Mouse (Mus musculus) layer of hippocampus, adult 9-10 months (tissue): ENCODE results near the gene Bckdk.
"Not testable (repeated sequence)": the region's sequence is repeated elsewhere in the genome, so short reads cannot be mapped to it uniquely, and the experiment has no call there.

Experiments used
- DNase-seq: peaks from one replicate; pipeline ENCODE4 v3.0.0; 2022; ENCODE audit warnings: low spot score

Bckdk gene

DNA sequence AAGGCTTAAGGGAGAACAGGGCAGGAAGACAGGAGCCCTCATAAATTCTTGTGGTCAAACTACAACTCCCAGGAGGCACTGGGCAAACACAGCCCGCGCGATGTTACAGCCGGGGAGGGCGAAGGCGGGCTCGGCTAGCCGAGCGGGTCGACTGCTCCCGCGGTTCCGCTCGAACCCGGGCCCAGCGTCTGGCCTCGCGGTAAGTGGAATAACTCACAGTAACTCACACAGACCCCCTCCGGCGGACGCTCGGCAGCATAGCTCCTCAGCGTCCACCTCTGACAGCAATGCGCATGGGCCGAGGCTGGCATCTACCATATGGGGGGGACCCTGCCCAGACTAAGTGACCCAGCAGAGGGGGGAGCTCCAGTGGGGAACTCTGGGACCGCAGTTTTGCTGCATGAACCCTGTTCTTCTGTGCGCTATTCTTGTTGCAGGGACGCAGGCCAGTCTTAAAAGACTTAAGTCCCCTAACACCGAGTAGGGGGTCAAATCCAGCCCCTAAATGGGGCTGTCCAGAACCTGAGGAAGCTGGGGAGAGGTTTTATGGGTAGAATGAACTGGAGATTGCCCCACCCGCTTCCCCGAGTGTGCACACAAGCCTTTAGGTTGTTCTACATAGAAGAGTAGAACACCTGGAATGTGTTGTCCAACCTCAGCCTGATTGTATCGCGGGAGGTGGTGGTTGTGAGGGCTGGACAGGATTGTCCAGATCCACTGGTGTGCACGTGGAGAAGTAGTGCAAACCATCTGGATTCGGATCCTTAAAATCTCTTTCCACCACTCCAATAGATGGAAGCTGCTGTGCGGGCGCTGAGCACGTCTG lies at the start of gene Bckdk:
Gene Bckdk, plus strand, starts transcription at position 112 of the 826 bp plus-strand sequence.
- peak; percentile 52 for DNase-seq

- no peak for DNase-seq
Observed at GRCm38 (mm10) chr7:127858258-127858657, 45.6 kb upstream of the Bckdk start.

DNA sequence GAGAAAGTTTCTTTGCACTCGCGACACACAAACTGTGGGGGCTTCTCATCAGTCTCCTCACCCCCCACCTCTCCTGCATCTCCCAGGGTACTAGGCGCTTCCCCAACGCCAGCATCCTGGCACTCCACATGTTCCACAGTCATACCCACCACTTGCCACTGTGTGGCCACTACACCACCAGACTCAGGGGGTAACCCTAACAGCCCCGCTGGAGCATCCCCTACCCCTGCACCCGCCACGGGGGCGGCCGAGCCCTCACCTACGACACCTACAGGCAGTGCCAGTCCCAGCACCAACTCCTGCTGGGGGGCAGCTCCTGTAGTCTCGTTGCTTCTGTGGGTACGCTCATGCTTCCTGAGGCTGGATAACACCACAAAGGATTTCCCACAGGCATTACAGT lies 37.4 kb upstream of the Bckdk start:
- DNase-seq = no peak

GRCm38 (mm10) chr7:127867641-127868040 lies 36.2 kb upstream of the Bckdk start:
- no peak for DNase-seq

DNA sequence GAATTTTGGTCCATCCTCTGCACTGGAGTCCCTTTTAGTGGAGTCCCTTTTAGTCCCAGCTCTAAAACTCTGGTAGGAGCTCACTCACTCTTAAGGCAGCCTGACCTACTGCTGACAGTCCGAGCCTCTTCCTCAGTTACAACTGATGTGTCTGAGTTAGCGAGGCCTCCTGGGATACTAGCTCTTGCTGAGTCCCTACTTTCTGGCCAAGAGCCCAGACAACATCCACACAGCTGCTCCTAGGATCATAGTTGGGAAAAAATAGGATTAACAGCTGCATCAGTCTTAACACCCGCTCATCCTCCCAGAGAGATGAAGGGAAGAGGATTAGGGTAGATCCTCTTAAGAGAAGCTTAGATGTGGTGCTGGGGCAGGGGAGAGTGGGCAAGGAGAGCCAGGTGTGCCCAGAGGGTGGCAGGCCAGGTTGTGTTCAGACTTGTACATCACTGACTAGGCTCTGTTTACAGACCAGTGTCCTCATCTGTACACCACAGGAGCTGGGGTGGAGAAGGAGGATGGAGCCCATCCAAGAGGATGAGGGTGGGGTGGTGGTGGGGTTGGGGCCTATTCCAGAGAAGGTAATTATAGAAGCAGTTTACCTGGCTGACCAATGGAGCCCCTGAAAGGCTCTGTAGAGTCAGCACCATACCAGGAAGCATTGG lies 34.6 kb upstream of the Bckdk start:
- DNase-seq = no peak

DNA sequence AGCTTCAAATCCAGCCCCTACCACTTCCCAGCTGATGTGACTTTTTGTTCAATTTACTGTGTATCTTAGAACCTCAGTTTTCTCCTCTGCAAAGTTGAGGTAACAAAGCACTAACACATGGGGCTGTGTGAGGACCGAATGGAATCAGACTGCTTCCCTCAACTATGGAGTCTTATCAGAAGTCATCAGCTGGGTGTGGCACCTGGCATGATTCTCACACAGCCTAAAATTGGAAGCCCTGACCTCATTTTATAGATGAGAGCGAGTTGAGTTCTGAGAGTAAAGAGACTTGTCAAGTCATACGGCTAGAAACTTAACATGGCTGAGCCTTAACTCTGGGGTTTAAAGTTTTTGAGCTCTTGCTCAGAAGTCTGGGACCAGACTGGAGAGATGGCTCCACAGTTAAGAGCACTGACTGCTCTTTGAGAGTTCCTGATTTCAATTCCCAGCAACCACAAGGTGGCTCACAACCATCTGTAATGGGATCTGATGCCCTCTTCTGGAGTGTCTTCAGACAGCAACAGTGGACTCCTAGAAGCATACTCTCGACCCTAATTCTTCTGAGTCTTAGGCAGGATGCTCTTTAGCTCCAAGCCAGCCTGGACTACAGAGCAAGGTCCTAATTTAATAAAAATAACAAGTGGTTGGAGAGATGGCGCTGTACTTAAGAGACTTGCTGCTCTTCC lies 33.6 kb upstream of the Bckdk start:
- no peak for DNase-seq

DNA sequence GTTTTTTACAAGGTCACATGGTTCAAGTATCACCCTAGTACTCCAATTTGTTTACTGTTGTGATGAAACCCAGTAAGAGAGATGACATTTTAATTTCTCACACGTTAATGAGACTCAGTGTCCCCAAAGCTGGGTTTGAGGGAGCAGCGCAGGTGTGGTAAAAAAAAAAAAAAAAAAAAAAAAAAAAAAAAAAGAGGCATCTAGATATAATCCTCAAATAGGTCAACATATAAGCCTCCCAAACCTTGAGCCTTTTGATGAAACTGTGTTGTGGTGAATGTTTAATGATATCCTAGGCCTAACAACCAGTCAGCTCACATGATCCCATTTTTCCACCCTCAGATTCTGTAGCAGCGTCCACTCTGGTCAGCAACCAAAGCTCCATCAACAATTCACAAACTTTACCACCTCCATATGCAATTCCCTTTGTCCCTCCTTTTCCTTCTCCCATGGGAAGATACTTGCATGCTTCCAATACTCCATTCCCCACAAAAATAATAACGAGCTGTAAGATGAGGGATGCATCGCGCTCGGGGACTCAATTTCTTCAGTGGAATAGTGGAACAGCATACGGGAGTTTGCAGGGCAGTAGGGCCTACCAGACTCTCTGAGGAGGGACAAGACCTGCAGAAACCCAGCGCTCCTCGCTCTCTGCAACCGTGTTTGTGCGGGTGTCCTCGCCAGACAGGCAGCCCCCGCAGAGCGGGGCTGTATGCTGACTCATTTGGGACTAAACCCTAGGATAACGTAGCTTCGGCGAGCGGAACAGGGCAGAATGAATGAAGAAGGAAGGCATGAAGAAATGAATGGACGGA lies 28.9 kb upstream of the Bckdk start:
- DNase-seq = no peak

GRCm38 (mm10) chr7:127875627-127876001 lies 28.3 kb upstream of the Bckdk start:
- peak; percentile 61 for DNase-seq

DNA sequence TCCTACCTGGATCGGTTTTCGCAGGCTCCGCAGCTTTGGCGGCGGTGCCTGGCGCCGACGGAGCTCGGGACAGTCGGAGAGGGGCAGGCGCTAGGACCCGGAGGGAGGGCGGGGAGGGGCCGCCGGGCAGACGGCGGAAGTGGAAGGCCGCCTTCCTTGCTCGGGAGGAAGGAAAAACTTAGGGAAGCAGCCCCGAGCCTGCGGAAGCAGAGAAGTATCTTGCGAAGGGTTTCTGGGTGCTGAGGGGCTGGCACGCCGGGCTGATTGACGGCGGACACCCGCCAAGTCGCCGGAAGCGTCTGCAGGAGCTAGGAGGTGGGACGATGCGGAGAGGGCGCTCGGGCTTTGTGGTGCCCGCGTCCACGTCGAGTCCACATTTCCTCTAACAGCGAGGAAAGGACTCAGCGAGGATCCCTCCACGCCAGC lies 27.8 kb upstream of the Bckdk start, which contains the start of gene Zfp646:
Gene Zfp646, plus strand, starts transcription at position 181 of the 426 bp plus-strand sequence.
- peak; percentile 26 for DNase-seq

GRCm38 (mm10) chr7:127876467-127877348 lies 27.2 kb upstream of the Bckdk start, which contains the start of gene Zfp668:
Gene Zfp668 (minus strand): TSS chr7:127876828.
- peak; percentile 88 for DNase-seq

DNA sequence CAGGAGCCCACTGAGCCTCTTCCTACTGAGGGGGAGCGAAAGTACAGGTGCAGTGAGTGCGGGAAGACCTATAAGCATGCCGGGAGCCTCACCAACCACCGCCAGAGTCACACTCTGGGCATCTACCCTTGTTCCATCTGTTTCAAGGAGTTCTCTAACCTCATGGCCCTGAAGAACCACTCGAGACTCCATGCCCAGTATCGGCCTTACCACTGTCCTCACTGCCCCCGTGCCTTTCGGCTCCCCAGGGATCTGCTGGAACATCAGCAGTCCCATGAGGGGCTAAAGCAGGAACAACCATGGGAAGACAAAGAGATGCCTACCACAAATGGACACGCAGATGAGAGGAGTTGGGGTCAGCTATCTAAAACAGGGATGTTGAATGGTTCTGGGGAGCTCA lies 24.6 kb upstream of the Bckdk start:
- no peak for DNase-seq

DNA sequence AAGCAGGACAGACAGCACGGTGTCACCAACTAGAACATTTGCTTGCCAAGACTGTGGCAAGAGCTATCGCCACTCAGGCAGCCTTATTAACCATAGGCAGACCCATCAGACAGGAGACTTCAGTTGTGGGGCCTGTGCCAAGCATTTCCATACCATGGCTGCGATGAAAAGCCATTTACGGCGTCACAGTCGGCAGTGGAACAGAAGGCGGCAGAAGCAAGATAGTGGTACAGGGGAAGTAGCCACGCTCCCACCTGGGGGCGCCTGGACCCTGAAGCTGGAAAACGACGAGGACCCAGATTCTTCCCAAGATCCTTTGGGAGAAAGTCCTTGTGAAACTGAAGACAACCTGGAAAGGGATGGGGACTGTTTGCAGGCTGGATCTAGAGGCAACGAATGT lies 23.5 kb upstream of the Bckdk start:
- DNase-seq = no peak

DNA sequence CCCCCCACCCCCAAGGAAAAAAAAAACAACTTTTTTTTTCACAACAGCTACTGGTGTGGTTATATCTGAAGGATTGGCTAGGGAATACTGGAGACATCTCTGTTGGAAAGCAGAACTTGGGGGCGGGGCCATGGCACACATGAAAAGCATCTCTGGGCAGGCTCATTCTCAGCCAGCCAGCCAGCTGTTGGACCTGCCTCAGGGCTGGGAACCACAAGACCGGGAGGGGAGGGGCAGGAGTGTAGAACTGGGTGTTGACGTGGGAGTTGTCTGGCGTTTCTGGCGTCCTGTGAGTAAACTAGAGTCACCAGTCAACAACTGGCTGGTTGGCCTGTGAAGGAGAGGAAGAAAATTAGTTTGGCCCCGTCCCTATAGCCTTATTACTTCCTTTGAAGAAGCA lies 17.9 kb upstream of the Bckdk start:
- no peak for DNase-seq

DNA sequence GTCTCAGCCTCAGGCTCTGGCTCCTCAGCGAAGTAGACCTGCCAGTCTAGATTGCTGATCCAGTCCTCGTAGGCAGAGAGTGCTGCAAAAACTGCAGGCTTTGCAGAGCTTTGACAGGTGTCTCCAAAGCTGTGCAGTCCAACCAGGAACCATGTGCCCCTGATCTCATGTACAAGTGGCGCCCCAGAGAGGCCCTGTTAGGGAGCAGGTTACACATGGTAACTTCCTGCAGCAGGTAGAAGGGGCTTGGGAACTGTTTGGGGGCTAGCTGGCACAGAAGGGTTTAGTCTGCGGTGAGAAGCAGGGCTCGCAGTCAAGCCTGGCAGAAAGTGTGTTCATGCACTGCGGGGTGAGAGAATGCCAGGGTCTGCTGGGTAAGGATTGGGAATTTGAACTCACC lies 17.3 kb upstream of the Bckdk start:
- DNase-seq = no peak

DNA sequence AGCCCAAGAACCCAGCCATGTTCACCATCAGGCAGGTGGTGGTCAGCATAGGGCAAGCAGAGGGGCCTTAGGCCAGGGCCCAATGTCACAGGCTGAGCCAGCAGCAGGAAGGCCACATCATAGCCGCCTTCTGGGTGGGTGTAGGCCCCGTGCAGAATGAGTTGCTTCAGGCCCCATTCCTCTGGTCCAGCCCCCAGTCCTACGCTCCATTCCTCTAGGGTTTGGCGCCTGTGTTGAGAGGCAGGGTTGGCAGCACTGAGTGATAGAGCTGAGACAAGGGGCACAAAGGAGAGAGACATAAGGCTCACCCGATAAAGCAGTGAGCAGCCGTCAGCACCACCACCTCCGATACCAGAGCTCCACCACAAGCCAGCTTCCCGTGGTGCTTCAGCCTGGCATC lies 16.7 kb upstream of the Bckdk start:
- DNase-seq = no peak

DNA sequence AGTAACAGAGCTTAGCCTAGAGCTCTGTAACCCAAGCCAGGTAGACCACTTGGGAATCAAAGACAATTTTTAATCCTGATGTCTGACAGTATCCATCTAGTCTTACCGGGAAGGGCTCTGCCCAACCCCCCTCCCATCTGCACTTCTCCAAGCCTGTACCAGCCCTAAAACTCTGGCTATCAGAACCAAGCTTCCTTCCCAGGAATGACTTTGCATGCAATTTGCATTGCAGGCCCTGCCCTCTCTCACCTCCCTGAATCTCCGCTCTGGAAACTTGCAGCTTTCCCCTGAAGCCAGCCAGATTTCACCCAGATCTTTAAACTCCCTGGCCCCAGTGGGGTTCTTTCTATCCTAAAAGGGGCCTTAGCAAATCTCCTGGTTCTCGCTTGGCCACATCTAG lies 16.1 kb upstream of the Bckdk start:
- DNase-seq = no peak

- no peak for DNase-seq
Observed at GRCm38 (mm10) chr7:127888821-127889220, 15.1 kb upstream of the Bckdk start.

DNA sequence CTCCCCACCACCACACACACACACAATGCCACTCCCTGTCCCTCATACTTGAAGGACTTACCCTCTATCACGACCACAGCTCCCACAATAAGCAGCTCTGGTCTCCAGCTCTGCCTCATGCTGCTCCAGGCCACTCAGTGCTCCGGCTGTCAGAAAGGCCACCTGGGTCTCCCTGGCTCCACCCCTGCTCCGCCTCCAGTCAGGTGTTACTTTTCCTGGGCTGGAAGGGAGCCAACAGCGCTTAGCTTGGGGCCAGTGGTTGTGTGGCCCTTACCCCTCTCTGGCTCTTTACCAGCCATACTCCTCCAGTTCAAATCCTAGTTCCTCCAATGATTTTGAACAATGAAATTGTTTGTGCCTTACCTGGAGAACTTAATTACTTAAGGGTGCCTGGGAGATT lies 13.1 kb upstream of the Bckdk start, which contains the start of gene Prss53:
Gene Prss53, minus strand, starts transcription at position 173 of the 400 bp plus-strand sequence.
- DNase-seq = no peak

DNA sequence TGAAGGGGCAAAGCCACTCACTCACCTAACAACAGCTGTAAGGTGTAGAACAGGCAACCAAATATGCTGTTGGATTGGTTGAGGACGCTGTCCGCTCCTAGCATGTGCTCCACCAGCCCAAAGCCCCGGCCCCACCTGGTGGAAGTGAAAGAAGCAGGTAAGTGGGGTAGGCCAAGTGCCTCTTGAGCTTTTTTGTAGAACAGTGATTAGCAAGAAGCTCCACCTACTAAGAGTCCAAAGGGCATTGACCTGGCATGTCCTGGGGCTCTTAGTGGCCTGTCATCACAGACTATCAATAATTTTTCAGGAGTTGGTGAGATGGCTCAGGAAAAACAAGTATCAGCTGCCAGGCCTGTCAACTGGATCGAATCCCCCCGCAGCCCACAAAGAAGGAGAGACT lies 9.4 kb upstream of the Bckdk start:
- DNase-seq = no peak

GRCm38 (mm10) chr7:127895442-127895841 lies 8.4 kb upstream of the Bckdk start, which contains the start of the genes Gm21974 and Vkorc1:
Gene Gm21974 (minus strand): TSS chr7:127895454.
Gene Vkorc1 (minus strand): TSS chr7:127895617.
- DNase-seq = peak; percentile 93

DNA sequence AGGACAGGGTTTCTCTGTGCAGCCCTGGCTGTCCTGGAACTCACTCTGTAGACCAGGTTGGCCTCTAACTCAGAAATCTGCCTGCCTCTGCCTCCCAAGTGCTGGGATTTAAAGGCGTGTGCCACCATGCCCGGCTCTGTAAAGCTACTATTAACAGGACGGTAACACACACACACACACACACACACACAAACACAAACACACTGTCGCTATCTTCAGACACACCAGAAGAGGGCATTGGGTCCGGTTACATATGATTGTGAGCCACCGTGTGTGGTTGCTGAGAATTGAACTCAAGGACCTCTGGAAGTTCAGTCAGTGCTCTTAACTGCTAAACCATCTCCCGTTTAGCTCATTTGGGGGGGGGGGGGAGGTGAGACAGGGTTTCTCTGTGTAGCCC lies 8.0 kb upstream of the Bckdk start:
- DNase-seq = not testable (repeated sequence)
